Mouse (Mus musculus): ENCODE results near the gene Pja2. TPM values are rescaled to one million over a fixed set of nuclear protein-coding genes. Genes with fewer than 3 reads are reported as not detected.
"Not testable (repeated sequence)": the region's sequence is repeated elsewhere in the genome, so short reads cannot be mapped to it uniquely, and the experiment has no call there.

The Pja2 gene
- total RNA-seq (2021) = 10 to 100 TPM; 85.5 to 88.0 TPM
- long read RNA-seq, experiment 1, full-length matches to known transcripts = 31 of 40 reads
- long read RNA-seq, experiment 1, partial matches to known transcripts = 1 of 40 reads
- long read RNA-seq, experiment 1, other reads (novel, unspliced or antisense) = 8 of 40 reads
- long read RNA-seq, experiment 2, full-length matches to known transcripts = 30 of 40 reads
- long read RNA-seq, experiment 2, partial matches to known transcripts = 4 of 40 reads
- long read RNA-seq, experiment 2, other reads (novel, unspliced or antisense) = 6 of 40 reads

- intact Hi-C loops (cut with DNase I) = no loop called here
- DNase-seq = peak; percentile 99
Observed at GRCm38 (mm10) chr17:64331898-64332769, at the start of gene Pja2. Gene Pja2, minus strand, starts transcription at chr17:64331916.

GRCm38 (mm10) chr17:64375327-64375726, 43.6 kb upstream of the Pja2 start:
- intact Hi-C loops (cut with DNase I) = loop anchor here (5.0 to 10.0 kb wide), 3 partner anchors 143 to 571 kb away; no protein-coding TSS in a partner anchor
- peak; percentile 64 to 73 for DNase-seq

- peak in 1 of 2 experiments; percentile 38 for DNase-seq
- intact Hi-C loops (cut with DNase I) = no loop called here
Observed at GRCm38 (mm10) chr17:64363694-64364093, 32.0 kb upstream of the Pja2 start.

GRCm38 (mm10) chr17:64362570-64362969, 30.9 kb upstream of the Pja2 start:
- DNase-seq = no peak
- intact Hi-C loops (cut with DNase I) = no loop called here

- no peak for DNase-seq
- intact Hi-C loops (cut with DNase I) = no loop called here
Observed at GRCm38 (mm10) chr17:64361911-64362425, 30.3 kb upstream of the Pja2 start.

- intact Hi-C loops (cut with DNase I) = no loop called here
Observed at GRCm38 (mm10) chr17:64353940-64354339, 22.2 kb upstream of the Pja2 start.

GRCm38 (mm10) chr17:64346135-64346534, 14.4 kb upstream of the Pja2 start:
- no peak for DNase-seq
- intact Hi-C loops (cut with DNase I) = no loop called here

More at GRCm38 (mm10) chr17:64353940-64354339, 22.2 kb upstream of the Pja2 start:
- DNase-seq = no peak

GRCm38 (mm10) chr17:64344576-64345172, 13.0 kb upstream of the Pja2 start:
- intact Hi-C loops (cut with DNase I) = no loop called here

GRCm38 (mm10) chr17:64341698-64342097, 10.0 kb upstream of the Pja2 start:
- intact Hi-C loops (cut with DNase I) = no loop called here
- DNase-seq = no peak

More at GRCm38 (mm10) chr17:64344576-64345172, 13.0 kb upstream of the Pja2 start:
- DNase-seq = no peak

GRCm38 (mm10) chr17:64339752-64340151, 8.0 kb upstream of the Pja2 start:
- intact Hi-C loops (cut with DNase I) = loop anchor here (5.0 kb wide), 1 partner anchor 33 kb away; no protein-coding TSS in a partner anchor

GRCm38 (mm10) chr17:64337220-64337619, 5.5 kb upstream of the Pja2 start:
- intact Hi-C loops (cut with DNase I) = loop anchor here (5.0 kb wide), 1 partner anchor 35 kb away; no protein-coding TSS in a partner anchor

More at GRCm38 (mm10) chr17:64339752-64340151, 8.0 kb upstream of the Pja2 start:
- no peak for DNase-seq

GRCm38 (mm10) chr17:64333956-64334355, 2.2 kb upstream of the Pja2 start:
- intact Hi-C loops (cut with DNase I) = no loop called here
- DNase-seq = no peak

More at GRCm38 (mm10) chr17:64337220-64337619, 5.5 kb upstream of the Pja2 start:
- DNase-seq = no peak

- DNase-seq = no peak
- intact Hi-C loops (cut with DNase I) = no loop called here
Observed at GRCm38 (mm10) chr17:64332770-64333096, 1.0 kb upstream of the Pja2 start.

- peak in 1 of 2 experiments; percentile 46 for DNase-seq
- intact Hi-C loops (cut with DNase I) = no loop called here
Observed at GRCm38 (mm10) chr17:64331291-64331897, 322 bp downstream of the Pja2 start.

GRCm38 (mm10) chr17:64330885-64331284, 831 bp downstream of the Pja2 start:
- no peak for DNase-seq
- intact Hi-C loops (cut with DNase I) = no loop called here

- no peak for DNase-seq
- intact Hi-C loops (cut with DNase I) = no loop called here
Observed at GRCm38 (mm10) chr17:64324556-64324955, 7.2 kb downstream of the Pja2 start.

GRCm38 (mm10) chr17:64315428-64315827, 16.3 kb downstream of the Pja2 start:
- no peak for DNase-seq
- intact Hi-C loops (cut with DNase I) = no loop called here

- intact Hi-C loops (cut with DNase I) = not testable (repeated sequence)
Observed at GRCm38 (mm10) chr17:64314523-64314922, 17.2 kb downstream of the Pja2 start.

GRCm38 (mm10) chr17:64297628-64298027, 34.1 kb downstream of the Pja2 start:
- no peak for DNase-seq
- intact Hi-C loops (cut with DNase I) = no loop called here

More at GRCm38 (mm10) chr17:64314523-64314922, 17.2 kb downstream of the Pja2 start:
- DNase-seq = not testable (repeated sequence)

- intact Hi-C loops (cut with DNase I) = no loop called here
- DNase-seq = no peak
Observed at GRCm38 (mm10) chr17:64292740-64293139, 39.0 kb downstream of the Pja2 start.

All from gastrocnemius, postnatal 36 days (tissue).